Mouse (Mus musculus) neural tube, embryonic 11.5 days (tissue): ENCODE results near the gene Elk3. TPM values are rescaled to one million over a fixed set of nuclear protein-coding genes. Genes with fewer than 3 reads are reported as not detected.

ENCODE experiments used
- ATAC-seq: fragments of 200-750 bp; cut with Nextera tagmentation; 2 replicates; pipeline ENCODE4 v1.8.0; 2017; ENCODE audit warnings: moderate number of reproducible peaks, mild to moderate bottlenecking, moderate TSS enrichment, moderate library complexity; ENCODE audit not compliant: insufficient read depth, low FRiP score, low TSS enrichment
- DNase-seq: peaks from one replicate; pipeline ENCODE4 v3.0.0-alpha.2; 2015; ENCODE audit warnings: low spot score
- H3K27ac ChIP-seq: fragments of 300-500 bp; sonication (generic); 2 replicates; pipeline ENCODE4 v1.5.1; 2014; ENCODE audit warnings: low read depth, mild to moderate bottlenecking, low read length
- H3K27me3 ChIP-seq: fragments of 300-500 bp; sonication (generic); 2 replicates; pipeline ENCODE4 v1.6.1; 2014; ENCODE audit warnings: mild to moderate bottlenecking, low read length, mixed read lengths; ENCODE audit not compliant: control insufficient read depth, insufficient read depth
- H3K36me3 ChIP-seq: fragments of 300-500 bp; sonication (generic); 2 replicates; pipeline ENCODE4 v1.6.1; 2014; ENCODE audit warnings: mild to moderate bottlenecking, low read length, moderate library complexity, mixed read lengths; ENCODE audit not compliant: control insufficient read depth, insufficient read depth
- H3K4me1 ChIP-seq: fragments of 300-500 bp; sonication (generic); 2 replicates; pipeline ENCODE4 v1.6.1; 2014; ENCODE audit warnings: low read length, mixed read lengths; ENCODE audit not compliant: control insufficient read depth, insufficient read depth
- H3K4me2 ChIP-seq: fragments of 300-500 bp; sonication (generic); 2 replicates; pipeline ENCODE4 v1.6.1; 2014; ENCODE audit warnings: low read depth, mild to moderate bottlenecking, moderate library complexity
- H3K4me3 ChIP-seq: fragments of 300-500 bp; sonication (generic); 2 replicates; pipeline ENCODE4 v1.5.1; 2014; ENCODE audit warnings: low read depth, low read length
- H3K9ac ChIP-seq: fragments of 300-500 bp; sonication (generic); 2 replicates; pipeline ENCODE4 v1.6.1; 2014; ENCODE audit warnings: mild to moderate bottlenecking, low read length
- H3K9me3 ChIP-seq: fragments of 300-500 bp; sonication (generic); 2 replicates; pipeline ENCODE4 v1.6.1; 2016; ENCODE audit warnings: low read length; ENCODE audit not compliant: control insufficient read depth
- WGBS: fragments of 180-500 bp; shearing (Covaris S2); extraction: QIAGEN DNeasy Blood & Tissue Kit; methylation state at CpG from one replicate; pipeline ENCODE4 v1.1.7; 2014; 5-methylcytosine and 5-hydroxymethylcytosine counted together
- polyA plus RNA-seq: library from polyadenylated mRNA; unstranded; fragments of >200 nt; fragmentation: Nextera tagmentation; extraction: Ambion mirVana; gene quantifications from 2 replicates; pipeline ENCODE4 v1.2.1, GENCODE M21; 2014

Elk3 gene
- polyA plus RNA-seq, 1 experiment from 2014 or later = 21.9 TPM

- 95% methylated on average over 2 of the region's 2 CpGs for WGBS
Measured at GRCm38 (mm10) chr10:93252661-93253060, 58.3 kb downstream of the Elk3 start.

GRCm38 (mm10) chr10:93251426-93251825 lies 59.5 kb downstream of the Elk3 start:
- no peak for ATAC-seq
- Histone ChIP-seq H3K9ac (no peak overlapping the region), H3K36me3 (no peaks in the 10 kb centered on the region), H3K9me3 (no peaks in the 10 kb centered on the region), H3K4me3 (no peak overlapping the region), H3K4me1 (no peaks in the 10 kb centered on the region), H3K27ac (no peak overlapping the region), H3K27me3 (no peaks in the 10 kb centered on the region), H3K4me2 (no peak overlapping the region)
- DNase-seq = no peak
- 92% methylated on average over 8 of the region's 8 CpGs for WGBS

More at GRCm38 (mm10) chr10:93252661-93253060, 58.3 kb downstream of the Elk3 start:
- DNase-seq (no peak), ATAC-seq (no peak)
- Histone ChIP-seq H3K27me3 (no peaks in the 10 kb centered on the region), H3K4me1 (no peaks in the 10 kb centered on the region), H3K9ac (no peak overlapping the region), H3K4me3 (no peak overlapping the region), H3K27ac (no peak overlapping the region), H3K9me3 (no peaks in the 10 kb centered on the region), H3K36me3 (no peaks in the 10 kb centered on the region), H3K4me2 (no peak overlapping the region)

- ATAC-seq (no peak), DNase-seq (no peak)
- Histone ChIP-seq H3K4me2 (no peak overlapping the region), H3K4me1 (no peaks in the 10 kb centered on the region), H3K27me3 (no peaks in the 10 kb centered on the region), H3K9ac (no peak overlapping the region), H3K36me3 (no peaks in the 10 kb centered on the region), H3K4me3 (no peak overlapping the region), H3K27ac (no peak overlapping the region), H3K9me3 (no peaks in the 10 kb centered on the region)
- 88% methylated on average over 24 of the region's 24 CpGs for WGBS
Measured at GRCm38 (mm10) chr10:93250436-93251317, 60.3 kb downstream of the Elk3 start.

DNA sequence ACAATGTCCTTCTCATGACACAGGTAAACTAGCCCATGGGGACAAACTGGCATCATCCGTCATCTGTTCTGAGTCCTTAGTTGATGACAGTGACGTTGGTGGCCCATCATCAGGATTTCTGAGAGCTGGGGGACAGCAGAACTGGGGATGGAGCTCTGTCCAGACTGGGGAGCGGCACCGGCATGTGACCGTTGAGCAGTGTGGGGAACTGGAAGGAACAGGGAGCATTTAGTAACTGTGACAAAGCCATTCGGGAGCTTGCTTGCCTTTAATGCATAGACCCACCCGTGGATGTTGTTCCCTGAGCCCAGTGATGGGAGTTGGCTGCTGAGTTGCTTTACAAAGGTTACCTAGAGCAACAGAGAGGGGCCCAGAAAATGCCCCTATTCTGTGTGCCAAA lies 61.0 kb downstream of the Elk3 start:
- H3K9ac ChIP-seq = no peak overlapping the region
- H3K4me2 ChIP-seq = no peak overlapping the region
- no peak for DNase-seq
- H3K4me3 ChIP-seq = no peak overlapping the region
- H3K27ac ChIP-seq = no peak overlapping the region
- no peak for ATAC-seq
- no peaks in the 10 kb centered on the region for H3K27me3 ChIP-seq
- H3K36me3 ChIP-seq = no peaks in the 10 kb centered on the region
- no peaks in the 10 kb centered on the region for H3K9me3 ChIP-seq
- 68% methylated on average over 7 of the region's 7 CpGs for WGBS
- no peaks in the 10 kb centered on the region for H3K4me1 ChIP-seq

DNA sequence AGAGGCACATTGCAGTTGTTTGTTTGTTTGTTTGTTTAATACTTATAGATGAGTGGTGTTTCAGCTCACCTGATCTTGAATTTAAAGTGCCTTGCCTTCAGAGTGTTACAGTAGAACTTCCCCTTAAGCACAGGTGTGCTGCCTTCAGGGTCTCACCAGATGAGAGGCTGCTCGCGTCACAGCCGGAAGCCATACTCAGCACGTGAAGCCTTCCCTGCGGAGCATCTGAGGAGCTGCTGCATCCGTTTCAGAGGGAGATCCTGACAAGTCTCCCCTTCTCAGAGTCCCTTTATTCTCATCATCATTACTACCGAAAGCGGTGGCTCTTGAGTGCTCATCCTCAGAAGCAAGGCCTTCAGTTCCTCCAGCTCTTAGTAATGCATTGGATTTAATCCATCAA lies 62.5 kb downstream of the Elk3 start:
- H3K4me2 ChIP-seq = no peak overlapping the region
- no peak overlapping the region for H3K4me3 ChIP-seq
- DNase-seq (no peak), ATAC-seq (no peak)
- no peaks in the 10 kb centered on the region for H3K4me1 ChIP-seq
- H3K27me3 ChIP-seq = no peaks in the 10 kb centered on the region
- no peak overlapping the region for H3K9ac ChIP-seq
- H3K9me3 ChIP-seq = no peaks in the 10 kb centered on the region
- WGBS = 82% methylated on average over 8 of the region's 8 CpGs
- no peaks in the 10 kb centered on the region for H3K36me3 ChIP-seq
- H3K27ac ChIP-seq = no peak overlapping the region

GRCm38 (mm10) chr10:93247902-93248301 lies 63.0 kb downstream of the Elk3 start:
- no peak for DNase-seq
- H3K4me3 ChIP-seq = no peak overlapping the region
- 34% methylated on average over 6 of the region's 6 CpGs for WGBS

DNA sequence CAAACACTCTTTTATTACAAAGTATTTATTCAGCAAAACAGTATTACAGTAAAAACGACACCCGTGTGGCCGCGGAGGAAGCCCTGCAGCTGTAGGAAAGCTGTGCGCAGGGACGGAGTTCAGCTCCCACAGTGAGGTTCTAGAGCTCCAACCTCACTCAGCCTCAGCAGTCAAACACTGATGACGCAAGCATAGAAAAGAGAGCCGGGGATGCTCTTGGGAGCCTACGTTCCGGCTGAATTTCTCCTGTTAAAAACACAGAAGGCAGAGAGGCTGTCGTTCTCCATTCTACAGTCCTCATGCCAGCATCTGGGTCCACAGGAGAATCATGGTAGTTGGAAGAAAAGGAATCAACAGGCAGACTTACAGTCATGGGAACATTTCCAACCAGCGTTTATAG lies 63.5 kb downstream of the Elk3 start:
- H3K36me3 ChIP-seq = no peaks in the 10 kb centered on the region
- 90% methylated on average over 12 of the region's 12 CpGs for WGBS
- DNase-seq (no peak), ATAC-seq (no peak)
- no peak overlapping the region for H3K4me3 ChIP-seq
- H3K4me1 ChIP-seq = no peaks in the 10 kb centered on the region
- H3K9me3 ChIP-seq = no peaks in the 10 kb centered on the region
- H3K4me2 ChIP-seq = no peak overlapping the region
- no peak overlapping the region for H3K27ac ChIP-seq
- H3K27me3 ChIP-seq = no peaks in the 10 kb centered on the region
- no peak overlapping the region for H3K9ac ChIP-seq

More at GRCm38 (mm10) chr10:93247902-93248301, 63.0 kb downstream of the Elk3 start:
- Histone ChIP-seq H3K27ac (no peak overlapping the region), H3K4me1 (no peaks in the 10 kb centered on the region), H3K36me3 (no peaks in the 10 kb centered on the region), H3K9me3 (no peaks in the 10 kb centered on the region), H3K9ac (no peak overlapping the region), H3K4me2 (no peak overlapping the region), H3K27me3 (no peaks in the 10 kb centered on the region)
- ATAC-seq = no peak

DNA sequence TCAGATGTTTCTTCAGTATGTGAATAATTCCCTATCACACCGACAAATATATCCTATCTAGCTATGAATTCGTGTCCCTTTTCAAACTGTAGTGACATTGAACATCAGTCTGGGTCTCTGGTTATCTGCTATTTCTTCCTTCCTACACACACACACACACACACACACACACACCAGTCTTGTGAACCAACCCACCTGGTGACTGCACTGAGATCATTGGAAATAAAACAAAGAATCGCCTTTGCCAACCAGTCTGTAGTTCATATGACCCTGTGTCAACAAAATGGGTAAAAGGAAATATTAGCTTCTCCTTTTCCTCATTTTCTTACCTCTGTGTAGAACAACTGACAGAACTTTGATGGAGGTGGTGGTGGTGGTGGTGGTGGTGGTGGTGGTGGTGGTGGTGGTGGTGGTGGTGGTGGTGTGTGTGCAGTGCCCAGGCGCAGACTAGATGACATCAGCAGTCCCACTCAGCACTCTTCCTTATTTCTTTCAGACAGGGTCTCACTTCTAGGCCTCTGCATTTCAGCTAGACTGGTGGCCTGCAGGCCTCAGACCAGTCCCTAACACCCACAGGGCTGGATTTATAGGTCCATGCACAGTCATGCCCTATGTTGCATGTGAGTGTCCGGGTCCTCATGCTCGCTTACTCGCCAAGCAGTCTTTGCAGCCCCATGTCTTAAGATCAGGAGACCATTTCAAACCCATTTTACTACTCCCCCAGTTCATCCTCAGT lies 64.6 kb downstream of the Elk3 start:
- Histone ChIP-seq H3K27me3 (no peaks in the 10 kb centered on the region), H3K36me3 (no peaks in the 10 kb centered on the region), H3K9me3 (no peaks in the 10 kb centered on the region), H3K27ac (no peak overlapping the region), H3K4me1 (no peaks in the 10 kb centered on the region), H3K9ac (no peak overlapping the region), H3K4me2 (no peak overlapping the region), H3K4me3 (no peak overlapping the region)
- 96% methylated on average over 7 of the region's 7 CpGs for WGBS
- DNase-seq = no peak
- no peak for ATAC-seq
